Mouse (Mus musculus) liver, postnatal 0 days (tissue): Measurements from ENCODE around the gene Scn10a.

Experiments used
- CTCF ChIP-seq: sonication (generic); IDR thresholded peaks from 2 replicates; pipeline ENCODE4 v1.5.1; 2016; ENCODE audit warnings: antibody characterized with exemption, low read depth
- EP300 ChIP-seq: IDR thresholded peaks from 2 replicates; pipeline ENCODE4 v1.6.1; 2016; ENCODE audit warnings: antibody characterized with exemption, low read depth, mild to moderate bottlenecking

DNA sequence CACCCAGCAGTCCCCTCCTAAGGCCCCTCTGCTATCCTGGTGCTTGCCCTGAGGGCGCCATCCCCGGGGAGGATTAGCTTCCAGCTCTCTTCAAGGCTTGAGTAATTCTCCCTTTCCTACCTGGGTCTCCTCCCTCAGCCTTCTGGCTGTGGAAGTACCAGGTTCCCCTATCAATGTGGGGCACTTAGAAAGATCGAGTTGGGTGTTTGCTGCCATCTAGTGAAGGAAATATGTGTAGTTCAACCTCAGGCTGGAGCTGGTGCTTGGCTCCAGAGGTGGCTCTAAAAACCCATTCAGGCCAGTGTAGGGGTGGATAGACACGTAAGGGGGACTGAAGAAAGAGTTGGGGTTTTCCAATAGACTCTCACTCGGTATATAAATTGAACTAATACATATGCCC lies 32.4 kb upstream of the Scn10a start:
- TF ChIP-seq CTCF: peak; percentile 63
- TF ChIP-seq EP300: no peak
